Mouse (Mus musculus) right cerebral cortex, postnatal 10 days (tissue): ENCODE results near the gene Mindy3.

Experiments
- DNase-seq, 2 experiments: peaks; one replicate each; pipeline ENCODE4 v3.0.0; 2021; ENCODE audit warnings: low spot score in 2 of 2

Mindy3 gene

DNA sequence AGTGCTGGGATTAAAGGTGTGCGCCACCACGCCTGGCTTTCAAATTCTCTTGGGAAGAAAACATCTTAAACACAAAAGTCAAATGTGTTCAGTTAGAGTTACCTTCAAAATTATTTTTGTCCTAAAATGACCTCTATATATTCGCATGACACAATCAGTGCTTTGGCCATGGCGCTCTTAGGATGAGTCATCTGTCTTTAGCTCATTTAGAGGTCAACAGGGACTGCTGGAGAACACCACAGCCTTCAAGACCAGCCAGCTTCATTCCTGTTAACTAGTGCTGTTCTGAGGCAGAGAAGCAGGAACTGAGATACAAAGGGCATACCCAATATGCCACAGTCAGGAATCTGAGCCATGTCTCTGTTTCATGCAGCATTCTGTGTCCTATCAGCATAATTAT lies 47.9 kb downstream of the Mindy3 start:
- DNase-seq = no peak

DNA sequence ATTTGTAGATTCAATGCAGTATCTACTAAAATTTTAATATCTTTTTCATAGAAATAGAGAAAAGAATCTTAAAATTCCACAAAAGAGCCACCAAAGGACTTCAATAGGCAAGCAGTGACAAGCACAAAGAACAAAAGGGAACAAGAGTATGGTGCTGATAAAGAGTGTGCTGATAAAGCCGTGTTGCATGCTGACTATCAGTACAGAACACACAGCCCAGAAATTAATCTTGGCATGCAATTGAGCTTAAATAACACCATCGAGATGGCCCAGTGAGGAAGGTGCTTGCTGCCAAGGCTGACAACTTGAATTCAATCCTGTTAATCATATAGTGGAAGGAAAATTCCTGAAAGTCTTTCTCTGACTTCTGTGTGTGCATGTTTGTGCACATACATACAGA lies 50.8 kb downstream of the Mindy3 start:
- no peak for DNase-seq

DNA sequence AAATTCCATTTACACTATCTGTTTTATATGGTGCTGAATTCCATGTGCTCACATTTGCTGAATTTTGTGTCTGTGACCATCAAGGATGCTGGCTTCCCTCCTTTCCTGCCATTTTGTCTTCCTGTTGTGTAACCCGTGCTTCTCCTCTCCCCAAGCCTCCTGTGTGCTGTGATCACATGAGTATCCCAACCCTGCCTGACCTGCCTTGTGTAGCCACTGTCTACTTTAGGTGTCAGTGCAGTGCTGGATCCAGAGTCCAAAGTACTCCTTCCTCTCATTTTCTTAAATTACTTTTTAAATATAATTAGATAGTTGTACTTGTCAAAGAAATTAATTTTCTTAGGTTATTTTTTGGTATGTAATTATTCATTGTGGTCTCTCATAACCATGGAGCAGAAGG lies 51.3 kb downstream of the Mindy3 start:
- DNase-seq = no peak

- no peak for DNase-seq
Observed at GRCm38 (mm10) chr2:12361310-12361709, 58.0 kb downstream of the Mindy3 start.

DNA sequence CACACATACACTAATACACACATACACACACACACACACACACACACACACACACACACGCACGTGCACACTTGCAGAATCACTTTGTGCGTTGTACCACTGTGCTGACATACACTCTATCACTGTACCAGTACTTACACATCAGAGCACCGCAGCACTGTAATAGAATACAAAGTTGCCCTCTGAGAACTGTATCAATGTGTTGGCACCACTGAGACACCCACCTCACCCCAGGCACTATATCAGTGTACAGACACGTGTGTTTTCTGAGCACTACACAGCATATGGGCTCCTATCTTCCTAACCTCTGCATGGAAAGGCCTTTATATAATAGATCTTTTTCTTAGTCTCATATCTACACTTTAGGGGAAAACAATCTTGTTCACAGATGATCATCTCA lies 64.4 kb downstream of the Mindy3 start:
- no peak for DNase-seq

DNA sequence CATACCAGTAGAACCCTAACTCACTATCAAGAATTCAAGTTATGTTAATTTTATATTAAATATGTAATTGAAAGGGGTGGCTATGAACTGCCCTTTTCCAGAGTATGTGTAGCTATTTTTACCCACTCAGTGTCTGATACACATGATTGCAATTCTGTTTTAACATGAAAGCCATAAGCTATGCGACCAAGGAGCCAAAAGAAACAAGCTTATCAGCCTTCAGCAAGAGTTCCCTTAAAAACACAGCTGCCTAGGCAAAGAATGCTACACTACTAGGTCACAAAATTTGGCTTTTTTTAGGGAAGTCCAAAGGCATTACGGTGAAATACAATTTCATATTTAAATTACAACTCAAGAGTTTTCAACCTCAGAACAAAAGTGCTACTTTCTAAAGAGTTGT lies 70.4 kb downstream of the Mindy3 start:
- DNase-seq = no peak

GRCm38 (mm10) chr2:12331962-12332361 lies 87.3 kb downstream of the Mindy3 start:
- DNase-seq = no peak

DNA sequence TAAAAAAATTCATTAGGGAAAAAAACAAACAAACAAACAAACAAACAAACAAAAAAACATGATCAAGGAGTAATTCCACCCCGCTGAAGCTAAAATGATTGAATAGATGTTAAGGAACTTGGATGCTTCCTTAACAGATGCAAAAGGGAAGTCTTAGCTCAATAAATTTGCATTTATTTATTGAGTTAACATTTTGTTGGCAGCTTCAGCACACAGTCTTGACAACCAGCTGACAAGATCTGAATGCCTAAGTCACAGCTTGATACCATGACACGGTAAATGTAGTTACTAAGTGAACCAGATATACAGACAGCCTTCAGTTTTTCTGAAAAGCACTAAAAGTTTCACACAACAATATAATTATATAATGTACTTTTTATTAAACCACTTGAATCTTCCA lies 89.7 kb downstream of the Mindy3 start:
- no peak for DNase-seq

- DNase-seq = no peak
Observed at GRCm38 (mm10) chr2:12329068-12329407, 90.2 kb downstream of the Mindy3 start.

GRCm38 (mm10) chr2:12328355-12329067 lies 90.8 kb downstream of the Mindy3 start:
- DNase-seq = no peak

GRCm38 (mm10) chr2:12327691-12328354 lies 91.4 kb downstream of the Mindy3 start:
- DNase-seq = no peak

- peak; percentile 37 to 56 for DNase-seq
Observed at GRCm38 (mm10) chr2:12327216-12327615, 92.1 kb downstream of the Mindy3 start.

DNA sequence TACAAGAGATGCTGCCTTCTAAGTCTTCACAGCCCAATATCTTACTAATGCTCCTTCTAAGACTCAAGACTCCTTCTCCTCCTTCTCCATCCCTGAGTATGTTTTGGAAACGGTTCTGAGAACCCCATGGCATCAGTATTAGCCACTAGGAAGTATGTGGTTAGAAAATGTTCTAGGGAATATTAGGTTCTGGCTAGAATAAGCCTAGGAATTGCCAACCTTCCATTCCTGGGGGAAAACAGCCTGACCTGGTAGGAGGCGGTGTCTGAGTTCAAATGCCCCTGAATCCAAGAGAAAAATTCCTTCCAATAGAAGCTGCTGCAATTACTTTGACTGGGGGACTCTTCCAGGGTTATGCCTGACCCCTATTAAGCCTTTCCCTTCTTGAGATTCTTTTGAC lies 93.4 kb downstream of the Mindy3 start:
- no peak for DNase-seq

DNA sequence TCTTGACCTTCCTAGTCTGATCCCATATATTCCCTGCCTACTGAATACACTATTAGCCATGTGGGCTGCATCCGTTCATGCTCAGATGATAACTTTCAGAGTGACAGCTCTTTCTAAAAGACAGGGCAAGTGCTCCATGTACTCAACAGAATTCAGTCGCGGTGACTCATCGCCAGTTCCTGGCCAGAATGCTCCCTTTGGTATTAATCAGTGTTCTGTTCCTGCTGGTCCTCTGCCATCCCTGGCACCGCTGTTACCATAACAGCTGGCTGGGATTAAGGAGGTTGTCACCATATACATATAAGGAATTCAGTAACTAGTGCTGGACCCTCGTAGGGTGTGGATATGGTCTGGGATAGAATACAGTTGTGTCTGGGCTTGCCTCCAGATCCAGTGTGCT lies 93.9 kb downstream of the Mindy3 start:
- DNase-seq = peak in 1 of 2 experiments; percentile 23

GRCm38 (mm10) chr2:12320914-12321313 lies 98.4 kb downstream of the Mindy3 start:
- DNase-seq = no peak

DNA sequence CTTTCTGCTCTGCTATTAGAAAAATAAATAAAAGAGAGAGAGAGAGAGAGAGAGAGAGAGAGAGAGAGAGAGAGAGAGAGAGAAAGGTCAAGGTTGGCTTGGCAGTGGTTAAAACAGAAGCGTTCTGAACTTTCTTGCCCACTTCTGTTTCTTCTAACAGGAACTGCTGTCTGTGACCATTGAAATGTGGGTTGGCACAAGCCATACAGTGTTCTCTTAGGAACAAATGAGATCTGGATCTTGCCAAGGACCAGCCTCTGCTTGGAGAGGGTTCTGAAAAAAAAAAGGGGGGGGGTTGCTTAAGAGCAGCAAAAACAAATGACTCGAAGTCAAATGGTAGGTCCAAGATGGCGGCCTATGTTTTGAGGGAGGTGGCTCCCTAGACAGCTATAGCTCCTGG lies 100.6 kb downstream of the Mindy3 start:
- DNase-seq = no peak

DNA sequence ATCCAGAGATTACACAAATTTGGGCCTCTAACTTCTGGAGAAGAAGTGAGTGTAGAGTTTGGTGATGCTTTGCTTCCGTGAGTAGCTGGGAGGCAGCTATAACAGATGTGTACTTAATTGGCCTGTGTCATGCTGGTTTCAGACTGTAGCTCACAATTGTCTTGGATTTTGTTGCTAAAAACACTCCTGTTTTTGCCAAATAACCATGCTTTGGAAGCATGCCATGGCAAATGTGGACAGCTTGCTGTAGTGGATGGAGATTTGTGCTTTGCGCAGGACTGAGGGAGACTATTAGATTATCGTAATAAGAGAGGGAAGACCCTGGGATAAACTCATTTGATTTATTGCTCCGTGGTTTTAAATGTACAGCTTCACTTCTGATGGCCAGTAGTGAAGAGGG lies 101.2 kb downstream of the Mindy3 start:
- no peak for DNase-seq

GRCm38 (mm10) chr2:12317343-12317742 lies 101.9 kb downstream of the Mindy3 start:
- peak in 1 of 2 experiments; percentile 42 for DNase-seq

DNA sequence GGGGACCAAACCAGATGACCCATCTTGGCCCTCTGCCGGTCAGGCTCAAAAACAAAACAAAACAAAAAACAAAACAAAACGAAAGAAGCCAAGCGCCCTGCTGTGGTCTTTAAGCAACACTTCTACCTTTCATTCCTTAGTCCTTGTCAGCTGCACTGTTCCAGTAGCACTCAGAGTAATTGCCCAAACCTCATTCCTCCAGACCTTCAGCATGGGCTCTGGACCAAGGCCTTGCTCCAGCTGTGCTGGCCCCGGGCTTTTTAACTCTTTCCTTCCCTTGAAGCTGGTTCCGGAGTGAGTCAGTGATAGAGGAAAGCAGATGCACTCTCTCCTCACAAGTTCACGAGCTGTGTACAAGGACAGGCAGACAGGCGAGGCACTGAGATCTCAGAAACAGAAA lies 102.9 kb downstream of the Mindy3 start:
- DNase-seq = no peak

DNA sequence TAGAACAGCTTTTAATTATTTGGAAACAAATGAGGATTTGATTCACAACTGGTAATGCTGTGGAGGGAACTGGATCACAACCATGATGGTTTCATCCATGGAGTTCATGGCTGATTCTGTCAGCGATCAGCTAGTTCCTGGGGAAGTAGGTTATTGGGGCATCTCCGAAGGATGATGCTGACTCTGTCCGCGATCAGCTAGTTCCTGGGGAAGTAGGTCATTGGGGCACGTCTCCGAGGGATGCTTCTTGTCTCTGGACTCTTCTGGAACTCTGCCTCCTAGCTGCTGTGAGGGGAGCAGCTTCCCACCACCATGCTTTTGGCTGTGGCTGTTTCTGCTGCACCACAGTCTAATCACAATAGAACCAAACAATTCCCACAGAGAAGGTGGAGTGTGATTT lies 105.2 kb downstream of the Mindy3 start:
- DNase-seq = no peak

GRCm38 (mm10) chr2:12308466-12308865 lies 110.8 kb downstream of the Mindy3 start:
- no peak for DNase-seq

GRCm38 (mm10) chr2:12307311-12307710 lies 112.0 kb downstream of the Mindy3 start:
- DNase-seq = no peak

GRCm38 (mm10) chr2:12305064-12305650 lies 114.1 kb downstream of the Mindy3 start:
- DNase-seq = no peak
